Mouse (Mus musculus) E14TG2a.4 (cell line): Measurements from ENCODE around the gene Treh.

Source experiments
- H3K27me3 ChIP-seq: 2 replicates; pipeline ENCODE4 v1.6.1; 2014; ENCODE audit warnings: low read length, control low read depth; ENCODE audit not compliant: insufficient read depth
- H3K36me3 ChIP-seq: 2 replicates; pipeline ENCODE4 v1.6.1; 2014; ENCODE audit warnings: low read length, control low read depth; ENCODE audit not compliant: insufficient read depth
- H3K4me1 ChIP-seq: replicated peaks from 2 replicates; pipeline ENCODE4 v1.6.1; 2014; ENCODE audit warnings: low read depth, low read length, control low read depth
- H3K4me3 ChIP-seq: replicated peaks from 2 replicates; pipeline ENCODE4 v1.5.1; 2014; ENCODE audit warnings: mild to moderate bottlenecking, low read length
- H3K9me3 ChIP-seq: 2 replicates; pipeline ENCODE4 v1.6.1; 2014; ENCODE audit warnings: low read length, control low read depth
- CTCF ChIP-seq: conservative IDR thresholded peaks from 2 replicates; pipeline ENCODE4 v1.5.1; 2014; ENCODE audit warnings: low read length
- NANOG ChIP-seq: IDR thresholded peaks from 2 replicates; pipeline ENCODE4 v1.6.1; 2014; ENCODE audit warnings: borderline replicate concordance, low read length, mixed read lengths
- POU5F1 ChIP-seq: IDR thresholded peaks from 2 replicates; pipeline ENCODE4 v1.6.1; 2014; ENCODE audit warnings: low read length, borderline replicate concordance

Gene Treh

DNA sequence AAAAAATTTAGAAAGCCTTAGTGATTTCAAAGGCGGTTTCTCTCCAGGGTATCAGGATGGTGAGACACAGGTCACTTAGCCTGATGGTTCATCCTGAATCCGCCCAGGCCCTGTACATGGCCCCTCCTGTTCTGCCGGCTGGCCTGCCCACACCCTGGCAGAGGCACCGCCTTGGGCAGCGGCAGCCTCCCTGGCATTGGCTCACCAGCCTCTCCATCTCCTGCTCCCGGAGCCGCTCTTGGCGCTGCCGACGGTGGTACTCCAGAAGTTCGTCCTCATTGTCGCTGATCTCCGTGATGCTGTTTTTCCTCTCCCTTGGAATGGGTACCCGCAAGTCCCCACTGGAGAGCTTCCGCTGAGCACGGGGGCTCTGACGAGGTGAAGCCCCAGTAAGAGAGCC lies 42.1 kb downstream of the Treh start:
- Histone ChIP-seq H3K4me3 (peak overlapping the region; percentile 75), H3K27me3 (peaks cover 89% of the 10 kb centered on the region), H3K36me3 (peaks cover 8% of the 10 kb centered on the region; the same call in 1 of the 2 replicates), H3K4me1 (peaks cover 40% of the 10 kb centered on the region), H3K9me3 (no peaks in the 10 kb centered on the region)
- no peak for TF ChIP-seq NANOG
- no peak for TF ChIP-seq CTCF
- no peak for TF ChIP-seq POU5F1

DNA sequence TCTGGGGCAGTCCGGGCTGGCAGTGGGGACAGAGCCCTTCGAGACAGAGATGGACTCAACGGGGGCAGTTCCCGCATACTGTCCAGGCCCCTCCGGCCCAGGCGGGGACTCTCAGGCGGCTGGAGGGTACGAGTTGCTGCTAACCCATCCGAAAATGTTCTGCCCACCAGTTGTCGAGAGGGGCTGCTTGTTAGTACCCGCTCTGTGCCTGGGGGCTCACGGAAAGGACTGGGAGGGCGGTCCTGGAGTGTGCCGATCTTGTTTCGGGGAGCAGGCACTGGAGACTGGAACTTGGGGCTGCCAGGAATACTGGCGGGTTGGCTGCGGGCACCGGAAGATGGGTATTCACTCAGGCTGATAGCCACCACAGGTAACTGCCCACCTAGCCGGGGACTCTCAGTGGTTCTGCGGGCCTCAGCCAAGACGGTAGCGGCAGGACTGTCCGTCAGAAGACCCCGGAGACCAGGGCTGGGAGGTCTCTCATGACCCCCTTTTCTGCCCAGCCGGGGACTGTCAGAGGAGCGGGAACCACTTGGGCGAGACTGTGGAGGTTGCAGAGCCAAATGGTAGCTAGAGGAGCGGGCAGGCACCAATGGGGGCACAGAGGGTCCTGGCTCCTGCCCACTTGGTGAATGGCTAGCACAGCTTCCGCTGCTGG lies 42.8 kb downstream of the Treh start:
- H3K9me3 ChIP-seq, result no peaks in the 10 kb centered on the region
- H3K36me3 ChIP-seq, result peaks cover under 1% of the 10 kb centered on the region; the same call in 1 of the 2 replicates
- peaks cover 42% of the 10 kb centered on the region for H3K4me1 ChIP-seq
- H3K27me3 ChIP-seq, result peaks cover 89% of the 10 kb centered on the region
- TF ChIP-seq POU5F1 (no peak), NANOG (no peak), CTCF (no peak)
- H3K4me3 ChIP-seq, result peak overlapping the region; percentile 75

- H3K4me3 ChIP-seq, result no peak overlapping the region
- peaks cover 38% of the 10 kb centered on the region for H3K4me1 ChIP-seq
- TF ChIP-seq NANOG, result no peak
- TF ChIP-seq CTCF, result no peak
- no peak for TF ChIP-seq POU5F1
Observed at GRCm38 (mm10) chr9:44716997-44717821, 44.2 kb downstream of the Treh start.

DNA sequence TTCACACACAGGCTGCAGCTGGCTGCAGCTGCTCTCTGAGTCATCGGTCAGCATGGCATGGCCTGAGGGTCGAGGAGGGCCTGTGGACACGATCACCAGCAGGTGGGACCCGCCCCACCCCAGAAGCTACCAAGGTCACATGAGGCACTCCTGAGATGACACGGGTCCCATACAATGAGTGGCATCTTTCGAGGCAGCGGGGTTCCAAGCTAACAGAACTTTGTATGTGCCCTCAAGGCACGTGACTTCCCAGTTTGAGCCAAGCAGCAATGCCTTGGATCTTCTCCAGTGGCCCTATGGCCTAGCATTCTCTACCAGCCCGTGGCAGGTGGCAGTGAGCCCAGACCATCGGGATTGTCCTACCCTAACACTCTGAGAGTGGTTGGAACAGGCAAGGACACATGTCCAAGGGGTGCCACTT lies 44.8 kb downstream of the Treh start:
- Histone ChIP-seq H3K4me3 (no peak overlapping the region), H3K36me3 (no peaks in the 10 kb centered on the region), H3K9me3 (no peaks in the 10 kb centered on the region), H3K4me1 (peaks cover 39% of the 10 kb centered on the region), H3K27me3 (peaks cover 84% of the 10 kb centered on the region)
- TF ChIP-seq CTCF, result no peak
- no peak for TF ChIP-seq NANOG
- TF ChIP-seq POU5F1, result no peak

More at GRCm38 (mm10) chr9:44716997-44717821, 44.2 kb downstream of the Treh start:
- peaks cover 88% of the 10 kb centered on the region for H3K27me3 ChIP-seq
- no peaks in the 10 kb centered on the region for H3K9me3 ChIP-seq
- no peaks in the 10 kb centered on the region for H3K36me3 ChIP-seq

GRCm38 (mm10) chr9:44718937-44719631 lies 46.1 kb downstream of the Treh start:
- no peak overlapping the region for H3K4me3 ChIP-seq
- no peaks in the 10 kb centered on the region for H3K36me3 ChIP-seq
- H3K4me1 ChIP-seq, result peaks cover 51% of the 10 kb centered on the region
- no peak for TF ChIP-seq NANOG
- no peak for TF ChIP-seq CTCF
- no peak for TF ChIP-seq POU5F1
- no peaks in the 10 kb centered on the region for H3K9me3 ChIP-seq
- peaks cover 75% of the 10 kb centered on the region for H3K27me3 ChIP-seq

GRCm38 (mm10) chr9:44719632-44720357 lies 46.8 kb downstream of the Treh start:
- Histone ChIP-seq H3K4me3 (peak overlapping the region; percentile 80; the same call in 1 of the 2 replicates), H3K4me1 (peaks cover 58% of the 10 kb centered on the region), H3K27me3 (peaks cover 68% of the 10 kb centered on the region), H3K9me3 (no peaks in the 10 kb centered on the region), H3K36me3 (no peaks in the 10 kb centered on the region)
- TF ChIP-seq POU5F1, result no peak
- no peak for TF ChIP-seq NANOG
- no peak for TF ChIP-seq CTCF

- peaks cover 60% of the 10 kb centered on the region for H3K27me3 ChIP-seq
- no peaks in the 10 kb centered on the region for H3K9me3 ChIP-seq
- H3K4me1 ChIP-seq, result peaks cover 56% of the 10 kb centered on the region
- H3K36me3 ChIP-seq, result no peaks in the 10 kb centered on the region
- peak overlapping the region; percentile 80 for H3K4me3 ChIP-seq
- TF ChIP-seq CTCF, result no peak
- no peak for TF ChIP-seq NANOG
- TF ChIP-seq POU5F1, result no peak
Observed at GRCm38 (mm10) chr9:44720358-44721153, 47.5 kb downstream of the Treh start.
